ENCODE assay signal across 14 mouse cellular contexts in the genomic region with DNA sequence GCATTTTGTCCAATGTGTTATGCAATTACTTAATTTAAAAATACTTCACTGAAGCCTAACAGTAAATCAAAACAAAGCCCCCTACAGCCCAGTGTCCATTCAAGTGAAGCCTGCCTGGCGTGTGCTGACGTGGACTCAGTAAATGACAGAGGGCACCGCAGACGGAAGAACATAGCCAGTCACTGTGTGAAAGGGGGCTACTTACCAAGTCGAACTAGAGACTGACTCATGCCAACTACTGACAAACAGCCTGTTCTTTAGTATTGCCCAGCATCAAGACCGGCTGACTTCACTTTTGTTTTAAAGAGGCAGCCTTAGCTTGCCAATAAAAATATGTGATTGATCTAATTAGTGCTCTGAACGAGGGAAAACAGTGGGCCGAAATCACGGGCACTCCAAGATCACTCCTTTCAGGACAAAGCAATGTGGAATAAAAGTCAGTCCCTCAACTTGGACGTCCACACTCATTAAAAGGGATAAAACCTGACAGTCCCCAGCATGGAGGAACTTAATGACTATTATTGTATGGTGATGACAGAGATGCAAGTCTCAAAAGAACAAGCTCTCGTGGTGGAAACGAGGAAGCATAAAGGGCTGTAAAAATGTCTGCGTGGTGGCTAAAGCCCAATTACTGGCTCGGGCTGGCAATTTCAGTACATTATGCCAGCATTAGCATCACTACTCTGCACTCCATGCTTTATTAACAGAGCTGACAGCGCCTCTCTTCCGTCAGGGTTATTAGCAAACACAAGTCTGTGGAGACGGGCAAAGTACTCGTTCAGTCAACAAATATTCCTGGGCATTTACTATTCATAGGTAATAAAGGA. TPM values are rescaled to one million over a fixed set of nuclear protein-coding genes. Genes with fewer than 3 reads are reported as not detected.
A peak's percentile ranks its signal among the peaks of the same experiment; 100 is the strongest.
DNase-seq lines count a peak whose midpoint lies in the region; ATAC-seq and TF ChIP-seq lines count a peak whose summit lies in the region.
"Had no signal": no experiment of that assay in that cellular context is flagged by ENCODE, and none has a peak within 500 bp of the region (broad histone marks: within the 10 kb centered on the region; RNA-seq: fewer than 3 reads in every experiment).

No protein-coding gene starts in this region.

- H3K9me3 ChIP-seq in liver, embryonic 12.5 days (replicated peaks), result no peaks in the 10 kb centered on the region
- no peaks in the 10 kb centered on the region for H3K9me3 ChIP-seq in forebrain, embryonic 13.5 days (replicated peaks)
- no peaks in the 10 kb centered on the region for H3K9me3 ChIP-seq in intestine, postnatal 0 days (ENCODE audit: control insufficient read depth)
- no peaks in the 10 kb centered on the region for H3K9me3 ChIP-seq in neural tube, embryonic 15.5 days (replicated peaks)
- H3K9me3 ChIP-seq: embryonic facial prominence, embryonic 15.5 days; G1E had no signal

- WGBS in liver, adult 2 months, result 69% methylated on average over 18 of the region's 18 CpGs
- 70% methylated on average over 18 of the region's 18 CpGs for WGBS in liver, embryonic 12.5 days (ENCODE audit: insufficient replicate concordance)
- WGBS in forebrain, embryonic 13.5 days, result 6% methylated on average over 18 of the region's 18 CpGs
- 49% methylated on average over 18 of the region's 18 CpGs for WGBS in intestine, postnatal 0 days
- 24% methylated on average over 18 of the region's 18 CpGs for WGBS in neural tube, embryonic 15.5 days

- DNase-seq in liver, adult 2 months (ENCODE audit: extremely low read depth, low read depth, low spot score), result peak; percentile 58
- no peak for DNase-seq in cerebellum, postnatal 10 days
- no peak for DNase-seq in spleen, postnatal 10 days (ENCODE audit: low spot score in 2 of 2)
- DNase-seq in adrenal gland, postnatal 25 days, result no peak
- DNase-seq: liver, postnatal 0 days; thymus, adult 18-20 months had no signal

- H3K4me1 ChIP-seq in liver, adult 2 months (ENCODE audit: control insufficient read depth, insufficient read depth, low read length), result peaks cover 7% of the 10 kb centered on the region
- no peaks in the 10 kb centered on the region for H3K4me1 ChIP-seq in liver, embryonic 12.5 days
- H3K4me1 ChIP-seq in forebrain, embryonic 13.5 days, result peaks cover 14% of the 10 kb centered on the region
- H3K4me1 ChIP-seq in intestine, postnatal 0 days (replicated peaks; ENCODE audit: control insufficient read depth, insufficient read depth, low read length), result 0 out of 2 replicates have a peak, but pooled peaks cover 4% of the 10 kb centered on the region
- peaks cover 18% of the 10 kb centered on the region for H3K4me1 ChIP-seq in neural tube, embryonic 15.5 days

- no peak for TF ChIP-seq CTCF in liver, adult 2 months (IDR thresholded peaks at IDR 0.05; ENCODE audit: low read depth, low read length)
- 0 out of 2 replicates have a peak, but pooled peaks have one; percentile 4 for TF ChIP-seq CTCF in intestine, postnatal 0 days (IDR thresholded peaks at IDR 0.05; ENCODE audit: low read depth)

- no peak overlapping the region for H3K9ac ChIP-seq in liver, adult 2 months (ENCODE audit: low read depth, low read length)
- H3K9ac ChIP-seq in liver, embryonic 12.5 days, result no peak overlapping the region
- no peak overlapping the region for H3K9ac ChIP-seq in forebrain, embryonic 13.5 days
- no peak overlapping the region for H3K9ac ChIP-seq in intestine, postnatal 0 days (ENCODE audit: low read depth, low read length)
- H3K9ac ChIP-seq in neural tube, embryonic 15.5 days (replicated peaks), result no peak overlapping the region
- H3K9ac ChIP-seq: embryonic facial prominence, embryonic 15.5 days; liver, postnatal 0 days had no signal

- H3K4me2 ChIP-seq in liver, embryonic 12.5 days, result no peak overlapping the region
- peak overlapping the region; percentile 42 for H3K4me2 ChIP-seq in forebrain, embryonic 13.5 days
- peak overlapping the region; percentile 51; the same call in 1 of the 2 replicates for H3K4me2 ChIP-seq in intestine, postnatal 0 days (replicated peaks; ENCODE audit: low read depth)
- H3K4me2 ChIP-seq in neural tube, embryonic 15.5 days, result 0 out of 2 replicates have a peak overlapping the region, but pooled peaks have one; percentile 9
- H3K4me2 ChIP-seq: embryonic facial prominence, embryonic 15.5 days had no signal

- ATAC-seq in liver, embryonic 12.5 days, result no peak
- peak; percentile 88 for ATAC-seq in forebrain, embryonic 13.5 days
- peak; percentile 59 for ATAC-seq in intestine, postnatal 0 days
- peak; percentile 68 for ATAC-seq in neural tube, embryonic 15.5 days (ENCODE audit: low FRiP score)
- ATAC-seq: liver, postnatal 0 days had no signal

- no peak overlapping the region for H3K4me3 ChIP-seq in liver, adult 2 months (ENCODE audit: insufficient read depth, low read depth, low read length)
- no peak overlapping the region for H3K4me3 ChIP-seq in liver, embryonic 12.5 days
- no peak overlapping the region for H3K4me3 ChIP-seq in forebrain, embryonic 13.5 days
- 0 out of 2 replicates have a peak overlapping the region, but pooled peaks have one; percentile 3 for H3K4me3 ChIP-seq in intestine, postnatal 0 days (ENCODE audit: low read depth, low read length)
- no peak overlapping the region for H3K4me3 ChIP-seq in neural tube, embryonic 15.5 days (replicated peaks)
- H3K4me3 ChIP-seq: embryonic facial prominence, embryonic 15.5 days had no signal

- H3K27me3 ChIP-seq in liver, adult 2 months (ENCODE audit: control insufficient read depth, insufficient read depth, low read length), result no peaks in the 10 kb centered on the region
- 0 out of 2 replicates have a peak, but pooled peaks cover 4% of the 10 kb centered on the region for H3K27me3 ChIP-seq in liver, embryonic 12.5 days (replicated peaks)
- H3K27me3 ChIP-seq in forebrain, embryonic 13.5 days, result 0 out of 2 replicates have a peak, but pooled peaks cover 3% of the 10 kb centered on the region
- H3K27me3 ChIP-seq in intestine, postnatal 0 days (replicated peaks; ENCODE audit: control insufficient read depth, insufficient read depth, low read length), result no peaks in the 10 kb centered on the region
- H3K27me3 ChIP-seq in neural tube, embryonic 15.5 days (replicated peaks), result no peaks in the 10 kb centered on the region
- H3K27me3 ChIP-seq: embryonic facial prominence, embryonic 15.5 days had no signal

- TF ChIP-seq POLR2A in liver, adult 2 months (IDR thresholded peaks at IDR 0.05; ENCODE audit: extremely low read depth, insufficient read depth, low read length), result no peak

- H3K79me2 ChIP-seq in liver, adult 2 months (ENCODE audit: control insufficient read depth, insufficient read depth, low read length), result peaks cover 3% of the 10 kb centered on the region; the same call in 1 of the 2 replicates

- H3K27ac ChIP-seq in liver, adult 2 months (replicated peaks; ENCODE audit: insufficient read depth, low read depth, low read length), result no peak overlapping the region
- no peak overlapping the region for H3K27ac ChIP-seq in liver, embryonic 12.5 days
- peak overlapping the region; percentile 40 for H3K27ac ChIP-seq in forebrain, embryonic 13.5 days
- H3K27ac ChIP-seq in intestine, postnatal 0 days (ENCODE audit: low read depth, low read length), result no peak overlapping the region
- no peak overlapping the region for H3K27ac ChIP-seq in neural tube, embryonic 15.5 days (replicated peaks)
- H3K27ac ChIP-seq: embryonic facial prominence, embryonic 15.5 days; kidney, postnatal 0 days had no signal

- no peaks in the 10 kb centered on the region for H3K36me3 ChIP-seq in liver, adult 2 months (ENCODE audit: control insufficient read depth, insufficient read depth, low read length)
- no peaks in the 10 kb centered on the region for H3K36me3 ChIP-seq in liver, embryonic 12.5 days
- H3K36me3 ChIP-seq in forebrain, embryonic 13.5 days (ENCODE audit: poor library complexity, severe bottlenecking), result no peaks in the 10 kb centered on the region
- no peaks in the 10 kb centered on the region for H3K36me3 ChIP-seq in intestine, postnatal 0 days (ENCODE audit: control insufficient read depth, insufficient read depth)
- H3K36me3 ChIP-seq in neural tube, embryonic 15.5 days, result no peaks in the 10 kb centered on the region
- H3K36me3 ChIP-seq: embryonic facial prominence, embryonic 15.5 days; G1E had no signal

RNA-seq across cellular contexts. Expression of gene Fam160a1, which starts 52.9 kb away (rescaled TPM):
- 1.8 and 3.0 TPM in 2 replicates for total RNA-seq in liver, adult 2 months (2014; rRNA removed)
- 3.4 and 4.7 TPM in 2 replicates for polyA plus RNA-seq in liver, adult 2 months (2012; rRNA removed)
- 0.44 and 0.47 TPM in 2 replicates for polyA plus RNA-seq in liver, embryonic 12.5 days (2016; fragmentation: Nextera tagmentation; extraction: Ambion mirVana)
- polyA plus RNA-seq in forebrain, embryonic 13.5 days (2015; fragmentation: Nextera tagmentation; extraction: Ambion mirVana), result 0.13 and 0.21 TPM in 2 replicates
- polyA plus RNA-seq in intestine, postnatal 0 days (2015; fragmentation: Nextera tagmentation; extraction: Ambion mirVana), result 2.3 and 2.6 TPM in 2 replicates
- 0.31 and 1.8 TPM in 2 replicates for polyA plus RNA-seq in neural tube, embryonic 15.5 days (2015; fragmentation: Nextera tagmentation; extraction: Ambion mirVana)
- 5.8 and 9.2 TPM in 2 replicates for total RNA-seq in adrenal gland, postnatal 25 days (2021)
- total RNA-seq: common myeloid progenitor, adult 5-6 weeks had no signal
- polyA plus RNA-seq: G1E had no signal
